Mouse (Mus musculus): ENCODE results near the gene Gm13084. TPM values are rescaled to one million over a fixed set of nuclear protein-coding genes. Genes with fewer than 3 reads are reported as not detected.
"Not testable (repeated sequence)": the region's sequence is repeated elsewhere in the genome, so short reads cannot be mapped to it uniquely, and the experiment has no call there.

The Gm13084 gene
- not detected for total RNA-seq (2021)

GRCm38 (mm10) chr4:143815993-143816392 lies at the start of gene Gm13084:
Gene Gm13084 (minus strand): TSS chr4:143816093.
- no peak for DNase-seq

- not testable (repeated sequence) for DNase-seq
These were observed 30.3 kb upstream of the Gm13084 start, which contains the start of gene Gm13103 for GRCm38 (mm10) chr4:143846197-143846596. Gene Gm13103 (plus strand): TSS chr4:143846497.

GRCm38 (mm10) chr4:143789052-143789451 lies 26.8 kb downstream of the Gm13084 start, which contains the start of gene Gm13023:
Gene Gm13023 (plus strand): TSS chr4:143789352.
- DNase-seq = not testable (repeated sequence)

Other genes starting within 250 kb of the Gm13084 start
- gene Gm13083, start 201.1 kb downstream of the Gm13084 start, total RNA-seq (2021) = not detected
- not detected for gene Gm13088, start 158.8 kb downstream of the Gm13084 start, total RNA-seq (2021)
- not detected for gene Gm13089, start 113.4 kb downstream of the Gm13084 start, total RNA-seq (2021)
- gene Gm13078, start 96.6 kb downstream of the Gm13084 start, total RNA-seq (2021) = not detected
- not detected for gene Gm13023, start 26.7 kb downstream of the Gm13084 start, total RNA-seq (2021)
- gene Gm13103, start 30.4 kb upstream of the Gm13084 start, total RNA-seq (2021) = not detected
- gene Pramef6, start 84.3 kb upstream of the Gm13084 start, total RNA-seq (2021) = not detected
- gene Pramef25, start 134.9 kb upstream of the Gm13084 start, total RNA-seq (2021) = not detected
- not detected for gene Gm13101, start 150.9 kb upstream of the Gm13084 start, total RNA-seq (2021)
- not detected for gene Pramef17, start 178.3 kb upstream of the Gm13084 start, total RNA-seq (2021)
- not detected for gene Pramel4, start 243.0 kb upstream of the Gm13084 start, total RNA-seq (2021)